Mouse (Mus musculus) frontal cortex, postnatal 10 days (tissue): ENCODE results near the gene 2610528A11Rik.

Experiments
- DNase-seq, 2 experiments: peaks; one replicate each; pipeline ENCODE4 v3.0.0; 2022; ENCODE audit warnings: low spot score in 2 of 2, mixed read lengths in 1 of 2

Gene 2610528A11Rik

GRCm38 (mm10) chr14:37094436-37094835, 19.4 kb downstream of the 2610528A11Rik start:
- no peak for DNase-seq

DNA sequence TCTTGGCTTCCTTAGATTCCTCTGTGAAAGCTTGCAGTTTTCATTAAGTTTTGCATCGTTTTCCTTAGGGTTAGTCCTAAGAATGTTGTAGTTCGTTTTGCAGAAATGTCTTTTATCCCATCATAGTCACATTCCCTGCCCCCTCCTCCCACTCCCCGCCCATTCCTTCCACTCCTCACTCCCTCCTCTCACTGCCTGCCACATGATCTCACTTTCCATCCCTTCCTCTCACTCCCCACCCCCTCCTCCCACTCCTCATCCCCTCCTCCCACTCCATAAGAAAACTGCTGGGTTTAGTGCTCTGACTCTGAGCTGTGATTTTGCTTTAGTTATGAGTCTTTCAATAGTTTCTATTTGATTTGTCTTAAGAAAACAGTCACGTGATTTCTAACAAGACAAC, 30.1 kb downstream of the 2610528A11Rik start:
- no peak for DNase-seq

GRCm38 (mm10) chr14:37080724-37081123, 33.1 kb downstream of the 2610528A11Rik start:
- DNase-seq = no peak

GRCm38 (mm10) chr14:37068516-37068915, 45.3 kb downstream of the 2610528A11Rik start:
- peak in 1 of 2 experiments; percentile 18 for DNase-seq

- no peak for DNase-seq
Measured at GRCm38 (mm10) chr14:37067629-37068028, 46.2 kb downstream of the 2610528A11Rik start, which contains the start of gene Lrit2. Gene Lrit2 (plus strand): TSS chr14:37067929.

GRCm38 (mm10) chr14:37066636-37067035, 47.2 kb downstream of the 2610528A11Rik start:
- no peak for DNase-seq

DNA sequence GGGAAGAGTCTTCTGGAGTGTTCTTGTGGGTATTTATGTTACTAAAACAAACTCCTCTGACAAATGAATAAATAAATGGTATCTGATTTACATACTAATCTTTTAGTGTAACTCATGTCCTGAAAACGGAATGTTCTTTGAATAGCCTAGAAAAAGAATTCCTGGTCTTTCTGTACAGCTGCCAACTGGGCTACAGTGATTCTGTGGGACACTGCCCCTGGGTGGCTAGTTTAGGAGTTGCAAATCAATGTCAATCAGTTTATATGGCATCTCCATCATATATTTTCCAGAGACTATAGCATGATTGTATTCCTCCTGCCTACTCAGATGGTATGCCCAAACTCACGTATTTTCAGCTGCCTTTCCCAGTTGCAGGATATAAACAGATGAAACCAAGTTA, 49.0 kb downstream of the 2610528A11Rik start:
- no peak for DNase-seq
